Mouse (Mus musculus) Muller cell, postnatal 12 days (primary cell): ENCODE measurements around the gene Cfd.

Source experiments
- DNase-seq: peaks from one replicate; pipeline ENCODE4 v3.0.0-alpha.2; 2015; ENCODE audit errors: inconsistent ontology term

Gene Cfd

DNA sequence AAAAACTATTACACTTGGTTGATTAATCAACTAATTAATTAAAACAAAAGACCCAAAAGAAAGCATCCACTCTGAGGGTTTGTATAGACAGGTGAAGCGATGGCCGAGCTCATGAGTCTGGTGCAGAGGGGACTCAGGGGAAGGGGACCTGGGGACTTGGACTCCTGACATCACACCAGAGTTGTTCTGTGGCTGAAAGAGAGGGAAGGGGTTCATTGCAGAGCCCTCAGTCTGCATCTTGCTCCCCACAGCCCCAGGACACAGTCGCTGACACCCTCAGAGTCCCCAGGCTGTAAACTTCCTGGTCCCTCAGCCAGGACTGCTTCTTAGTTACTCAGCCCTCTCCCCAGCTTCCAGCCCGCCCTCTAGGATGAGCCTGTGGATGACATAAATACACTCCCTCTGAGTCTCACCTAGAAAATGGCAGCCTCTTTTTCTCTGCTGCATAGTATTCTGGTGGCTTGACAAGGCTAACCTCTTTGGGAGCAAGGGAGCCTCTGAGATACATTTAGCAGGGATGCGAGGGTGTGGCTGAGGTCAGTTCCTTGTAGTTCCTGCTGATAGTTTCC is 27.0 kb downstream of the Cfd start:
- DNase-seq: no peak

DNA sequence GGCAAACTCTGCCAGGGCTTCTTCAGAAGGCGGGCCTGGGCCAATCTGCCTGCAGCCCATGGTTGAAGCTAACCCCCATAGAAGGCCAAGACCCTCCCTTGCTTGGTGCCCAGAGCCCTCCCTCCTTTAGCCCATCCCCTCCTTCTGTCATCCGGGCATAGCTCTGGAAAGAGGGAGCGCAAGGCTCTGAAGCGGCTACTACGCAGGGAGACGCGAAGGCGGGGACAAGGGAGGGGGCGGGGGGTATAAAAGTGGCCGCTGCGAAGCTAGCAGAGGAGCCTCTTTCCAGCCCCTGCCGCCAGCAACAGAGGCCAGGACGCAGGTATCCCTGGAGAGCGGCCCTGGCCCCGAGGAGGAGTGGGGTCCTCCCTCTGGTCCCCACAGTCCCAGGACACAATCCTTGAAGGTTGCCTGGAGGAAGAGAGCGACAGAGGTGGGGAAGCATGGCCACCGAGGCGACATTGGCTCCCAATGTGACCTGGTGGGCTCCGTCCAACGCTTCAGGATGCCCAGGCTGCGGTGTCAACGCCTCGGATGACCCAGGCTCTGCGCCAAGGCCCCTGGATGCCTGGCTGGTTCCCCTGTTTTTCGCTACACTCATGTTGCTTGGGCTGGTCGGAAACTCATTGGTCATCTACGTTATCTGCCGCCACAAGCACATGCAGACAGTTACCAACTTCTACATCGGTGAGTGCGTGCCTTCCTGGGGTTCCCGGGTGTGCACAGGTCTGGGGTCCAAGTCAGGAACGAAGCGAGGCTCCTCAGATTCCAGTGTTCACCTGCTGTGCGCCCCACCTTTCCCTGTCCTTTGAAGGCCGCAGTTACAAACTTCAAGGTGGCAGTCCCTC is 27.8 kb downstream of the Cfd start:
- no peak for DNase-seq

DNA sequence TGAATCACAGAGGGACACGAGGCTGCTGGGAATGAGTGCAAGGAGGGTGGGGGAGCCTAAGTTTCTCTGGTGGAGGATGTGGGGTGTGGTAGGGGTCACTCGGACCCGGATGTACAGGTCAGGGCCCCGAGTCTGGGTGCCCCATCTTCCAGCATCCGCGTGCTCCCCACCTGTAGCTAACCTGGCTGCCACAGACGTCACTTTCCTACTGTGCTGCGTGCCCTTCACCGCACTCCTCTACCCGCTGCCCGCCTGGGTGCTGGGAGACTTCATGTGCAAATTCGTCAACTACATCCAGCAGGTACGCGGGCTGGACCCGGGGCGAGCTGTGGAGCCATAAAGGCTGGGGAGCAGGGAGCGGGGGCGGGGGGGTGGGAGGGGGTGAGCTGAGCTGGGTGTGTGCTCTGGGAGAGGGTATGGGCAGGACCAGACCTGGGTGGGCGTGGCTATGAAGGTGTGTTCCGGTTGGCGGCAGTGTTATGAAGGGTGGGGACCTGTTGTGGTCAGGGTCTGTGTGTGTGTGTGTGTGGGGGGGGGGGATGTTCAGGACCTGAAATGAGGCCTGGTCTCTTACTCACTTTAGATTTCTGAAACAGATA is 28.7 kb downstream of the Cfd start:
- DNase-seq: no peak

DNA sequence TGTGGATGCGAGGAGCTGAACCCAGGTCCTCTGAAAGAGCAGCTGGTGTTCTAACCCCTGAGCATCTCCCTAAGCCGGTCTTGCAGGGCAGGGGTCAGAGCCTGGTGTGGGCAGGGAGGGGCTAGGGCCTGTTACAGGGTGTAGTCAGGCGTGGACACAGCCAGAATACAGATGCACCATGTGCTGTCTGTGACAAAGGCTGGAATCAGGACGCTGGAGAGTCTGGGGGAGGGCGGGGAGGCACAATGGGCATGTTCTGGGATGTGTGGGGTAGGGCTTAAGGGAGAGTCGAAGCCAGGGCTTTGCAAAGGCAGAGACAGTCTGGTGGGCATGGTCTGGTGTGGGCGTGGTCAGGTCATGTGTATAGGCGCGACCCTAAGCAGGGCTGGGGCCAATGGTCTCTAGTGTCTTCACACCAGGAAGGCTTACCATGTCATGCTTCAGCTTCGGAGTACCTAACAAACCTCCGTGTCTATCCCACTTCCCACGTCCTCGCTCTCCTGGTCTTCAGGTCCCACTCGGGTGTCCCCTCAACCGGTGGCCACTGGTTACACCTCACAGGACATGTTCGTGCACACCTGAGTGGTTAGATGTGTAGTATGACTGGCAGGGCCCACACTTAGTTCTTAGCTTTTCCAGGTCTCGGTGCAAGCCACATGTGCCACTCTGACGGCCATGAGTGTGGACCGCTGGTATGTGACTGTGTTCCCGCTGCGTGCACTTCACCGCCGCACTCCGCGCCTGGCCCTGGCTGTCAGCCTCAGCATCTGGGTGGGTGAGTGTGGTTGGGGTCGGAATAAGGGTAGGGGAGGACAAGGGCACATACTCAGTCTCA is 29.6 kb downstream of the Cfd start:
- no peak for DNase-seq

DNA sequence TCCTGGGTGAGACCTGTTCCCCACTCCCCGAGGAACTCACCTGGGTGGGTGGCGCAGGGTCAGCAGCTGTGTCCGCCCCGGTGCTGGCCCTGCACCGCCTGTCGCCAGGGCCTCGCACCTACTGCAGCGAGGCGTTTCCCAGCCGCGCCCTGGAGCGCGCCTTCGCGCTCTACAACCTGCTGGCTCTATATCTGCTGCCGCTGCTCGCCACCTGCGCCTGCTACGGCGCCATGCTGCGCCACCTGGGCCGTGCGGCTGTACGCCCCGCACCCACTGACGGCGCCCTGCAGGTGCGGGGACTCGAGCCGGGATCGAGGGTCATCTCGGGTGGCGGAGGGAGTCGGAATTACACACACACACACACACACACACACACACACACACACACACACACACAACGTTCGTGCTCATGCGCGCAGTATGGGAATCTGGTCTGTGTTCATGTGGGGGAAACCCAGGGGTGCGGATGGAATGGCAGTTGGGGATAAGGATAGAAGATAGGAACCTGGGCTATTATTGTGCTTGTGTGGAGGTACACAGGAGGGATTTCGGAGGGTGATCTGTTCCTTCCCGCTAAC is 30.4 kb downstream of the Cfd start, which contains the start of gene R3hdm4:
Gene R3hdm4, minus strand, starts transcription at position 251 of the 578 bp plus-strand sequence.
- no peak for DNase-seq

DNA sequence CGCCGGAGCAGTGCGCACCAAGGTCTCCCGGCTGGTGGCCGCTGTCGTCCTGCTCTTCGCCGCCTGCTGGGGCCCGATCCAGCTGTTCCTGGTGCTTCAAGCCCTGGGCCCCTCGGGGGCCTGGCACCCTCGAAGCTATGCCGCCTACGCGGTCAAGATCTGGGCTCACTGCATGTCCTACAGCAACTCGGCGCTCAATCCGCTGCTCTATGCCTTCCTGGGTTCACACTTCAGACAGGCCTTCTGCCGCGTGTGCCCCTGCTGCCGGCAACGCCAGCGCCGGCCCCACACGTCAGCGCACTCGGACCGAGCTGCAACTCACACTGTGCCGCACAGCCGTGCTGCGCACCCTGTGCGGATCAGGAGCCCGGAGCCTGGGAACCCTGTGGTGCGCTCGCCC is 30.9 kb downstream of the Cfd start:
- DNase-seq: no peak

DNA sequence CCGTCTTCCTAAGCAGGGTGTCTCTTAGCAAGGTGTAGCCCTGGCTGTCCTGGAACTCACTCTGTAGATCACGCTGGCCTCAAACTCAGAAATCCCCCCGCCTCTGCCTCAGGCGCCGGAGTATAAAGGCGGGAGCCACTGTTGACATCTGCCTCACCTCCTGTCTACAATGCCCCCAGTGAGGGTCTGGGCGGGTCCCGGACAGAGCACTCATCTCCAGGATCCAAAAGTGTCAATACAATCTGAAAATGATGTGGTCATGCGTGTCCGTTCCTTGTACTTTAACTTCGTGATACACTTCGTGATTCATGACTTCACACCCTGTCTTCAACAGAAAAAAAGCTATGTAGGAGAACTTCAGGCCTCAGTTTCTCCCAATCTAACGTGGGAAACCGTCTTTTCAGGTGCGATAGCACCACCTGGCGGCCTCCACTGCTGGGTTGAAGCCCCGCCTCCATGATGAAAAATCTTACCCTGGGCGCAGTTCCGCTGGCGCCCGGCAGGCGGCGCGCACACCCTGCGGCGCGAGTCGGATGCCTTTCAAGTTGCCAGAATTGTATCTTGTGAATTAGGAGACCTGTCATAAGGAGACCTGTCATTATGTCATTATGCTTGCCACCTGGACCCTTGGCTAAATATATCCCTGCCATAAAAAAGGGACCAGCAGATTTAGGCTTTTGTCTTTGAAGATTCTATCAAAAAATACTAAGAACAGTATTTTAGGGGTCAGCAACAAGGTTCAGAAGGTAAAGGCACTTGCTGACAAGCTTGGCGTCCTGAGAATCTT is 34.5 kb downstream of the Cfd start:
- peak; percentile 90 for DNase-seq

DNA sequence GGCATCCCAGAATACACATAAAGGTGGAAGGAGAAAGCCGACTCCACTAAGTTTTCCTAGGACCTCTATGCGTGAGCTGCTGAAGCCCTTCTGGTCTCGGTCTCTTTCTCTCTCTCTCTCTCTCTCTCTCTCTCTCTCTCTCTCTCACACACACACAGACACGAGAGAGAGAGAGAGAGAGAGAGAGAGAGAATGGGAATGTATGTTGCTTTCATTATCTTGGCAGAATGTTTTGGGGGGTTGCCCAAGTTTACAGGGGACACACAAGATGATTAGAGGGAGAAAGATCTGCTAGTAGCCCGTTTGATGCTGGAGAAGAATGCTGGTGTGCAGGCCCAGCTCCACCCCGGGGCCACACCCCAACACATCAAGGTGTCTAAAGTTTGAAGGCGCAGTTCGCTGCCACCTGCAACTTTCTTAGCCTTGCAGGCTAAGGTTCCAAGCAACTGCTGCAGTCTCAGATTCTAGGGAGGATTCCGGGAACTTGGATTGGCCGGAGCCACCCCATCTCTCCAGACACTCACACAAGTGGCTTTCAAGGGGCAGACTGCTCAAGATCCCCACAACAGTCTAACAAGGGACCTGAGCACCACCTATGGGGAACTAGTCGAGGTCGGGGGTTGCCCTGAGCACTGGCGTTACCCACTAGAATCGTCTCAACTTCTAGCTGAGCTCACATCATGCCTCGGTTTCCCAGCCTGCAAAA is 35.3 kb downstream of the Cfd start:
- peak; percentile 68 for DNase-seq

DNA sequence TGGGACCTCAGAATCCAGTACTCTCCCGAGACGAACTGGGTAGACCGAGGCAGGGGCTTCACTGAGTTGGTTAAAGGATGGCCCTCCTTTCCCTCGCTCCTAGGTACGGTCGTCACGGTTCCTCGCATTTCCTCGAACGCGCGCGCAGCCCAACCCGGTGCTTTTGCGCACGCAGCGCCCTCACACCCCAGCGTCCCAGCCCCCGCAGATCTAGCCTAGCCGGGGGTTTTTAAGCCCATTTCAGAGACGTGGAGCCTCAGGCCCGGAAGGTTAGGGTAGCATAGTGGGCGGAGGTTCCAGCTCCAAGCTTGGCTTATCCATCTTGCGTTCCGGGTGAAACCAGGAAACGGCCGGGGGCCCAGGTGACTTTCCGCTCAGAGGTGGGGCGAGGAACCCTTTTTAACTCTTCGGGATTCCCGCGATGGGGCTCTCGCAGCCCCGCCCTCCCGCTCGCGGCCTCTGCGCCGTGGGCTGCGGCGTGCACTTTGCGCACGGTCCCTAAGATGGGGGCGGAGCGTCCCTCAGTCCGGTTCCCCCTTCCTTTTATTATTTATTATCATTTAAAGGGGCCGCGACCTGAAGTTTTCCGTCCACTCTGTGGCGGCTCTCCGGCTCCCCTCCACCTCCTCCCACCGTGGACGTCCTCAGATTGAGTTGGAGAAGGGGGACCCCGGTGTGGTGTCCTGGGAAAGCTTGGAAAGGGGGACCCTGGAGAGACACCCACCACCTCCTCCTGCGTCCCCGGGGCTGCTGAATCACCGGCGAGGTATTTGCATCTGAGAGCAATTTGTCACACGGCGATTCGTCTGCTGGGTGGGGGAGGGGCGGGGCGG is 36.1 kb downstream of the Cfd start, which contains the start of gene Arid3a:
Gene Arid3a, plus strand, starts transcription at position 553 of the 833 bp plus-strand sequence.
- DNase-seq: peak; percentile 95

DNA sequence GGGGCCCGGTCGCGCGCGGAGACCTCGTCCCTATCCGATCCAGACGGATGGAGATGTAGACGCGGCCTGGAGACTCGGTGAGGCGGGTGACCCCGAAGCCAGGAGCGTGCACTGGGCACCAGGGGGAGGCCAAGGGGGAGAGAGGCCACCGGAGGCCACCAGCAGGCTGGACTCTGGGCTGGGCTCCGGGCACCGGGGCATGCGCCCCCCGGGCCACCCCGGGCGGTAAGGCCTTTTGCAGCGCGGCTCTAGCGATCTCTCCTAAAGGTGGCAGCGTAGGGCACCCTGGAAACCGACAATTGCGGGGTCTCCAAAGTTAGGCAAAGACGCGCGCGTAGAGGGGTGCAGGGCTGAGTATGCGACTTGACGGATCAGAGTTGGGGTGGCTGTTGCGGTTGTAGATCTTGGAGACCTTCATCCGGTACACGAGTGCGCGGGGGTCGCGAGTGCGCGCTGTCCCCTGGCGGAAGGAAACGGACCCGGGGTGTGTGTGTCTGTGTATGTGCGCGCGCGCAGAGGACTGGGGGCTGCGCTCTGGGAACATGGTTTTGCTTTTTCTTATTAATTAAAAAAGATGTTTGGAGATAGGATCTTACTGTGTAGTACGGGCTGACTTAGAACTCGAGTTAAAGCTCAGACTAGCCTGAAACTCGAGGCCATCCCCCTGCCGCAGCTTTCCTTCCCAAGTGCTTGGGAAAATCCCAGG is 36.8 kb downstream of the Cfd start:
- DNase-seq: no peak

DNA sequence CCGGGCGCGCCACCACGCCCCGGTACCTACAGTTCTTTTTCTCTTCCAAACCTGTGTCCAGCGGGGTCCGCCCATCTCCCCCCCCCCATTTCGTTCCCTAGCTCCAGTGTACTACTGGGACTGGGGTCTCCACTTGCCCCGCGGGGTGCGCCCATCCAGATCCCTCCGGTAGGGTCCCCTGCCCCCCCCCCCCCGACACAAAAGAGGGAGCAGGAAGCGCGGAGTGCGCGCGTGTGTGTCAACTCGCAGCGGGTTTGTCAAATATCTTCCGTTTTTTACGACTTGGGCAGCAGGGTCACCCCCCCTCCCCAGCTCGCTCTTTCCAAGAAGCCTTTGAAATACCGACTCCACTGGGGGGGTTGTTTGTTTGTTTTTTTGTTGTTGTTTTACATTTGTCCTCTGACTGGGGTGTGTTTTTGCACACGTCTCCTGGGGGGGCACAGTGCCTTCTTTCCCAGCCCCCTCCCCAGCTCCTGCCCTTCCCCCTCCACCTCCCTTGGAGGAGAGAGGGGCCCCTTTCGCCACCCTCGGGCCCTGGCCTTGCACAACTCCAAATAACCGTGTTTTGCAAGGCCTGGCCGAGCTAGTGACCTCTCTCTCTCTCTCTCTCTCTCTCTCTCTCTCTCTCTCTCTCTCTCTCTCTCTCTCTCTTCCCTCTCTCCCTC is 37.5 kb downstream of the Cfd start:
- peak; percentile 37 for DNase-seq

DNA sequence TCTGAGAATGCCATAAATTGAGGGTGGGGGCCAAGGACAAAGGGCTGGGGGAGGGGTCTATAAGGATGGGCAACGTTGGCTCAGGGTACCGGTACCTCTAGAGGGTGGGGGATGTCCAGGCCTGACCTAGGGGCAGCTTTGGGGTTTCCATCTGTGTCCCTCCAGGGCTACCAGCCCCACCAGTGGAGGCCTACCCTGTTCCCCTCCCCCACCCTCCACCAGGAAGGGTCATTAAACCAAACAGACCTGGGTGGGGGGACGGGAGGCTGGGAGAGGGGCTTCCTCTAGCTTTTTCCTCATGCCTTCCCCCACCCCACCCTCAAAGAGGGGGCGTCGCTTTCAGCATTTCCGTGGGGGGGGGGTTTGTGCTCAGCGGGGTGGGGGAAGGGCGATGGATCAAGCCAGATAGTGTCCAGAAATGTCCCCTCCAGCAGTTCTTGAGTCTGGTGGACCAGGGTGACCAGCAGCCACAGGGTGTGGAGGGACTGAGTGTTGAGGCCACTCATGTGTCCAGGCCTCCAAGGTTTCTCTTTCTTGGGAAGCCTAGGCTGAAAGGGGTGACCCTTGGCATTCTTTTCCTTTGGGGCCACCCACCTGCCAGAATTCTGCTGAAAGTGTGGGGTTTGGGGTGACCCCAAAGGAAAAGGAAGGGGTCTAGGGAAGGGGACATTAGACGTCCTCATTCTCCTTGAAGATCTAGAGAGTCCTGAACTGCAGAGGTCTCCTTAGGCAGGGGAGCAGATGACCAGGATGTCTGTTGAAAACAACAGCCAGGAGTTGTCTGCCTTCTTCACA is 38.5 kb downstream of the Cfd start:
- DNase-seq: no peak

DNA sequence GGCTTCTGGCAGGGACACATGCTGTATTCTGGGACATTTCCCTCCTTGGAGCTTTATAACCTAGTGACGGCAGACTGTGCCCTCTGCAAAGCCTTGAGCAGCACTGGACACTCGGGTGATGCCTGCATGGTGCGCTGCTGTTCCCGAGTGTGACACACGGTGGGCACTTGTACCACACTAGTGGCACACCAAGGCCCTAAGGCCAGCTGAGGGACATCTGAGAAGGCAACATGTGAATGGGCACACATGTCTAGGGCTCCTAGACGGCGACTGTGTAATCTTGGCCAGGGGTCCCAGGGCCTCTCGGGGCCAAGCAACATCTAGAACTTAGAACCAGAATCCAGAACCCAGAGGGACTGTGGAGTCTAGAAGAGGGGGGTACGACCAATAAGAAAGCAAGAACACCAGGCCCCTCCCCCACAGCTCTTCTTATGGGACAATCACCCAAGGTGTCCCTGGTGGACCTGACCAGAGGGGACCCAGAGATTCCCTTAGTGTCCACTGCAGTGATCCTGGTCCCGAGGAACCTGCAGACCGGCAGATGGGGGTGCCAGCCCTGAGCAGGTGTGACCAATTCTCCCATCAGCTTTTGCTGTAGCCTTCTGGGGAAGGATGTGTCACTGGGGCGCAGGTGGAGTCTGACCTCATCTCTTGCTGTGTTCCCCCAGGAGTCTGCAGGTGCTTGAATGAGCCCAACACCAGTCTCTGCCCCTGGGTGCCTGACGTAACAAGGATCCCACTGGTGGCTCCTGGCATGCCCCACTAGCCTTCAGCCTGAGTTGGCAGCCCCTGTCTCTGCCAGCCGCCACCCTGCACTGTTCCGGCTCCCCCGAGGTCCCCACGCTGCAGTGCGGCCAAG is 39.5 kb downstream of the Cfd start:
- no peak for DNase-seq

DNA sequence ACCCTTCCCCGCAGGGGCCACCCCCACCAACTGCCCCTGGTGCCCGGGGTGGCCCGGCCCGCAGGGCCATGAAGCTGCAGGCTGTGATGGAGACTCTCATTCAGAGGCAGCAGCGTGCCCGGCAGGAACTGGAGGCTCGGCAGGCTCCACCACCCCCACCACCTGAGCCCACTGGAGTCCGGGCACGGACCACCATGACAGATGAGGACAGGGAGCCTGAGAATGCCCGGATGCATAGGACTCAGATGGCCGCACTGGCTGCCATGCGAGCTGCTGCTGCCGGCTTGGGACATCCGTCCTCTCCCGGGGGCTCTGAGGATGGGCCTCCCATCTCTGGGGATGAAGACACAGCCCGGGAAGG is 40.2 kb downstream of the Cfd start:
- DNase-seq: no peak

DNA sequence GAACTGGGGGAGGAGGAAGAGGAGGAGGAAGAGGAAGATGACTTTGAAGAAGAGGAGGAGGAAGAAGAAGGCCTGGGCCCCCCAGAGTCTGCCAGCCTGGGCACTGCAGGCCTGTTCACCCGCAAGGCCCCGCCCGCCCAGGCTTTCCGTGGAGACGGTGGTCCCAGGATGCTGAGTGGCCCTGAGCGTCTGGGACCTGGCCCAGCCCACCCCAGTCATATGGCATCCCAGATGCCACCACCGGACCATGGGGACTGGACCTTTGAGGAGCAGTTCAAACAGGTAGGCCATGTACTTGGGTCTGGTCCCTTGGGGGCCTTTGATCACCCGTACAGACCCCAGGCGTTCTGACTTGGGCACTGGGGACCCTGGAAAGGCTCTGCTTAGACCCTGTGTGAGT is 41.1 kb downstream of the Cfd start:
- no peak for DNase-seq

DNA sequence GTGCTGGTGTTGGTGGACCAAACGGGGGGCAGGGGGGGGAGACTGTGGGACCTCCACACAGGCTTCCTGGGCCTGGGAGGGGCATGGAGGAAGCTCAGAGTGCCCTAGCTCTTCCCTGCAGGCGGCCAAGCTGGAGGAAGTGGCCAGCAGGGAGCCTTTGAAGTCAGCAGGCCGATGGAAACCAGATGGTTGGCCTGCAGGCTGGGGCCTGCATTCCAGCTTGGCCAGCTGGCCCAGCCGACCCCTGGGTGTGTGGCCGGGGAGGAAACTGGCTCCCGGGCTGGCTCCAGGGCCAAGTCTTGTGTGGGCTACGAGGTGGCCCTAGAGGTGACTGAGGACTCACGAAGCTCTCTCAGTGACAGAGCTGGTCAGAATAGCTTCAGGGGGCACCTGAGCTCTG is 42.1 kb downstream of the Cfd start:
- peak; percentile 91 for DNase-seq
